Mouse (Mus musculus): ENCODE results near the gene Slc22a2. TPM values are rescaled to one million over a fixed set of nuclear protein-coding genes. Genes with fewer than 3 reads are reported as not detected.
A peak's percentile ranks its signal among the peaks of the same experiment; 100 is the strongest.
"Not testable (repeated sequence)": the region's sequence is repeated elsewhere in the genome, so short reads cannot be mapped to it uniquely, and the experiment has no call there.

Gene Slc22a2
- 0.18 and 0.31 TPM in 2 replicates for polyA plus RNA-seq (2015; fragmentation: Nextera tagmentation; extraction: Ambion mirVana)

GRCm38 (mm10) chr17:12583991-12584390 is at the start of gene Slc22a2:
Gene Slc22a2 (plus strand): TSS chr17:12584132.
- H3K27me3 ChIP-seq: no peaks in the 10 kb centered on the region
- no peak within 1 kb of the TSS for H3K27ac ChIP-seq (replicated peaks)
- H3K4me1 ChIP-seq (replicated peaks): peaks cover 6% of the 10 kb centered on the region
- H3K9me3 ChIP-seq: no peaks in the 10 kb centered on the region
- no peaks in the 10 kb centered on the region for H3K36me3 ChIP-seq
- no peak for ATAC-seq (ENCODE audit: low read depth)
- WGBS: 74% methylated on average over 10 of the region's 10 CpGs
- H3K4me3 ChIP-seq: no peak within 1 kb of the TSS
- no peak within 1 kb of the TSS for H3K4me2 ChIP-seq
- H3K9ac ChIP-seq: no peak within 1 kb of the TSS

GRCm38 (mm10) chr17:12534353-12535145 is 49.4 kb upstream of the Slc22a2 start:
- WGBS: 64% methylated on average over 13 of the region's 13 CpGs
- Histone ChIP-seq H3K4me3 (no peak overlapping the region), H3K4me2 (no peak overlapping the region), H3K9me3 (no peaks in the 10 kb centered on the region), H3K27me3 (no peaks in the 10 kb centered on the region), H3K4me1 (replicated peaks) (no peaks in the 10 kb centered on the region), H3K9ac (no peak overlapping the region), H3K27ac (replicated peaks) (no peak overlapping the region), H3K36me3 (no peaks in the 10 kb centered on the region)
- ATAC-seq (ENCODE audit: low read depth): no peak

- no peaks in the 10 kb centered on the region for H3K4me1 ChIP-seq (replicated peaks)
- no peak overlapping the region for H3K4me3 ChIP-seq
- no peak overlapping the region for H3K4me2 ChIP-seq
- H3K27me3 ChIP-seq: no peaks in the 10 kb centered on the region
- H3K9me3 ChIP-seq: 0 out of 2 replicates have a peak, but pooled peaks cover 3% of the 10 kb centered on the region
- no peak overlapping the region for H3K27ac ChIP-seq (replicated peaks)
- H3K36me3 ChIP-seq: no peaks in the 10 kb centered on the region
- 81% methylated on average over 4 of the region's 4 CpGs for WGBS
- H3K9ac ChIP-seq: no peak overlapping the region
- ATAC-seq (ENCODE audit: low read depth): no peak
These were observed 21.7 kb upstream of the Slc22a2 start for GRCm38 (mm10) chr17:12562215-12562614.

- H3K27me3 ChIP-seq; H3K36me3 ChIP-seq; H3K4me3 ChIP-seq; H3K4me1 ChIP-seq (replicated peaks); H3K27ac ChIP-seq (replicated peaks); ATAC-seq (ENCODE audit: low read depth); H3K9me3 ChIP-seq; H3K9ac ChIP-seq; H3K4me2 ChIP-seq: not testable (repeated sequence)
- WGBS: 86% methylated on average over 6 of the region's 6 CpGs
These were observed 19.4 kb upstream of the Slc22a2 start for GRCm38 (mm10) chr17:12564481-12565000.

GRCm38 (mm10) chr17:12565443-12565842 is 18.5 kb upstream of the Slc22a2 start:
- H3K9me3 ChIP-seq: no peaks in the 10 kb centered on the region
- no peaks in the 10 kb centered on the region for H3K27me3 ChIP-seq
- no peak overlapping the region for H3K27ac ChIP-seq (replicated peaks)
- ATAC-seq (ENCODE audit: low read depth): no peak
- 92% methylated on average over 6 of the region's 6 CpGs for WGBS
- no peak overlapping the region for H3K9ac ChIP-seq
- no peak overlapping the region for H3K4me2 ChIP-seq
- no peaks in the 10 kb centered on the region for H3K36me3 ChIP-seq
- H3K4me3 ChIP-seq: no peak overlapping the region
- H3K4me1 ChIP-seq (replicated peaks): no peaks in the 10 kb centered on the region

GRCm38 (mm10) chr17:12571316-12571715 is 12.6 kb upstream of the Slc22a2 start:
- Histone ChIP-seq H3K36me3 (no peaks in the 10 kb centered on the region), H3K9ac (no peak overlapping the region), H3K4me3 (no peak overlapping the region), H3K4me1 (replicated peaks) (no peaks in the 10 kb centered on the region), H3K4me2 (no peak overlapping the region), H3K9me3 (no peaks in the 10 kb centered on the region), H3K27me3 (no peaks in the 10 kb centered on the region), H3K27ac (replicated peaks) (no peak overlapping the region)
- WGBS: 87% methylated on average over 6 of the region's 6 CpGs
- no peak for ATAC-seq (ENCODE audit: low read depth)

GRCm38 (mm10) chr17:12571924-12572463 is 11.9 kb upstream of the Slc22a2 start:
- H3K4me2 ChIP-seq: no peak overlapping the region
- no peak overlapping the region for H3K27ac ChIP-seq (replicated peaks)
- H3K9me3 ChIP-seq: no peaks in the 10 kb centered on the region
- H3K27me3 ChIP-seq: no peaks in the 10 kb centered on the region
- 80% methylated on average over 9 of the region's 9 CpGs for WGBS
- ATAC-seq (ENCODE audit: low read depth): no peak
- no peak overlapping the region for H3K9ac ChIP-seq
- no peaks in the 10 kb centered on the region for H3K36me3 ChIP-seq
- no peak overlapping the region for H3K4me3 ChIP-seq
- no peaks in the 10 kb centered on the region for H3K4me1 ChIP-seq (replicated peaks)

GRCm38 (mm10) chr17:12575391-12575790 is 8.5 kb upstream of the Slc22a2 start:
- Histone ChIP-seq H3K27ac (replicated peaks) (no peak overlapping the region), H3K4me2 (no peak overlapping the region), H3K4me1 (replicated peaks) (no peaks in the 10 kb centered on the region), H3K9me3 (no peaks in the 10 kb centered on the region), H3K4me3 (no peak overlapping the region), H3K9ac (no peak overlapping the region), H3K27me3 (no peaks in the 10 kb centered on the region), H3K36me3 (no peaks in the 10 kb centered on the region)
- 83% methylated on average over 6 of the region's 6 CpGs for WGBS
- ATAC-seq (ENCODE audit: low read depth): no peak

- H3K9ac ChIP-seq: no peak overlapping the region
- no peaks in the 10 kb centered on the region for H3K4me1 ChIP-seq (replicated peaks)
- WGBS: 94% methylated on average over 7 of the region's 7 CpGs
- H3K4me3 ChIP-seq: no peak overlapping the region
- no peak overlapping the region for H3K27ac ChIP-seq (replicated peaks)
- no peak for ATAC-seq (ENCODE audit: low read depth)
- no peaks in the 10 kb centered on the region for H3K36me3 ChIP-seq
- no peaks in the 10 kb centered on the region for H3K27me3 ChIP-seq
- no peaks in the 10 kb centered on the region for H3K9me3 ChIP-seq
- H3K4me2 ChIP-seq: no peak overlapping the region
These were observed 6.8 kb upstream of the Slc22a2 start for GRCm38 (mm10) chr17:12577096-12577495.

- ATAC-seq (ENCODE audit: low read depth): no peak
- no peak overlapping the region for H3K9ac ChIP-seq
- 80% methylated on average over 2 of the region's 2 CpGs for WGBS
- H3K36me3 ChIP-seq: no peaks in the 10 kb centered on the region
- H3K4me1 ChIP-seq (replicated peaks): peaks cover 10% of the 10 kb centered on the region
- H3K4me3 ChIP-seq: no peak overlapping the region
- H3K9me3 ChIP-seq: no peaks in the 10 kb centered on the region
- no peak overlapping the region for H3K4me2 ChIP-seq
- no peak overlapping the region for H3K27ac ChIP-seq (replicated peaks)
- no peaks in the 10 kb centered on the region for H3K27me3 ChIP-seq
These were observed 1.4 kb downstream of the Slc22a2 start for GRCm38 (mm10) chr17:12585366-12585765.

GRCm38 (mm10) chr17:12586966-12587365 is 3.0 kb downstream of the Slc22a2 start:
- H3K9ac ChIP-seq: no peak overlapping the region
- 85% methylated on average over 11 of the region's 11 CpGs for WGBS
- no peaks in the 10 kb centered on the region for H3K27me3 ChIP-seq
- peaks cover 10% of the 10 kb centered on the region for H3K4me1 ChIP-seq (replicated peaks)
- no peaks in the 10 kb centered on the region for H3K36me3 ChIP-seq
- no peak for ATAC-seq (ENCODE audit: low read depth)
- H3K4me2 ChIP-seq: no peak overlapping the region
- no peak overlapping the region for H3K4me3 ChIP-seq
- no peak overlapping the region for H3K27ac ChIP-seq (replicated peaks)
- H3K9me3 ChIP-seq: no peaks in the 10 kb centered on the region

GRCm38 (mm10) chr17:12588801-12589247 is 4.9 kb downstream of the Slc22a2 start:
- Histone ChIP-seq H3K36me3 (no peaks in the 10 kb centered on the region), H3K4me1 (replicated peaks) (peaks cover 10% of the 10 kb centered on the region), H3K27ac (replicated peaks) (0 out of 2 replicates have a peak overlapping the region, but pooled peaks have one; percentile 13), H3K4me3 (no peak overlapping the region), H3K9me3 (no peaks in the 10 kb centered on the region), H3K9ac (no peak overlapping the region), H3K4me2 (no peak overlapping the region), H3K27me3 (no peaks in the 10 kb centered on the region)
- WGBS: 47% methylated on average over 9 of the region's 9 CpGs
- peak; percentile 80; the same call in 1 of the 2 replicates for ATAC-seq (ENCODE audit: low read depth)
